Mouse (Mus musculus) adrenal gland, postnatal 36 days (tissue): ENCODE results near the gene Tnni3k. TPM values are rescaled to one million over a fixed set of nuclear protein-coding genes. Genes with fewer than 3 reads are reported as not detected.
A peak's percentile ranks its signal among the peaks of the same experiment; 100 is the strongest.

Experiments
- DNase-seq, 2 experiments: peaks; one replicate each; pipeline ENCODE4 v3.0.0; 2021; ENCODE audit warnings: mixed read lengths in 1 of 2
- long read RNA-seq, 2 experiments: library from polyadenylated mRNA; stranded (forward); transcript quantifications; one replicate each; pipeline ENCODE4 v2.0.0; 2021; ENCODE audit warnings: borderline sequencing depth in 2 of 2
- total RNA-seq, 2 experiments: library from RNA; stranded (reverse); gene quantifications; 2 replicates each; pipeline ENCODE4 v1.2.3; 2021

Tnni3k gene
- total RNA-seq, result not detected
- long read RNA-seq, experiment 1, result 0 reads
- long read RNA-seq, experiment 2, result 0 reads

DNA sequence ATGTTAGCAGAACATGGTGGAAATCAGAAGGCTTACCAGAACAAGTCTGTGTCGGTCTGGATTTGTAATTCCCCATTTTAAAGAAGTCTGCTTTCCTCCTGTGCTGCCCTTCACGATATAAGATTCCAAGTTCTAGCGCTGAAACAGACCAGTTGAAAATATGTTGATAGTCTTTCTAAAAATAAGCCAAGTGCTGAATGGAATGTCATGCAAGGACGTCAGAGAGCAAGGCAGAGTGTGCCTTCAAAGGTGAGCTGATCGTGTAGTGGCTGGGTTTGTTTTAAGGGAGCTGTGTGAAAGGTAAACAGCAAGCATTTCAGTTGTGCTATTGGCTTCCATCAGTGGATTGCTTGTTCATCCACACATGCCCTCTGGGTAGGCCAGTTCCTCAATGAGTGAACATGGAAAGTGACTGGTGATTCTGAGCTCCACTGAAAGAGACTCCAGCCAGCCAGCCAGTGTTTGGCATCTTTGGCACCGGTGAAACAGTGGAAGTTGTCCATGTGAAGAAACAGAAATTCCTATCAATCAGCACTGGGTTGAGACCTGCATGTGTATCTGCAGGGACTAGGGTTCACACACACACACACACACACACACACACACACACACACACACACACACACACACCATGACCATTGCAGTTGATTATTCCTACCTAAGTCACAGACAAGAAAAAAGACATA, at the start of gene Tnni3k:
Tnni3k (minus strand) TSS at position 177 of the 686 bp plus-strand sequence.
- no peak for DNase-seq

DNA sequence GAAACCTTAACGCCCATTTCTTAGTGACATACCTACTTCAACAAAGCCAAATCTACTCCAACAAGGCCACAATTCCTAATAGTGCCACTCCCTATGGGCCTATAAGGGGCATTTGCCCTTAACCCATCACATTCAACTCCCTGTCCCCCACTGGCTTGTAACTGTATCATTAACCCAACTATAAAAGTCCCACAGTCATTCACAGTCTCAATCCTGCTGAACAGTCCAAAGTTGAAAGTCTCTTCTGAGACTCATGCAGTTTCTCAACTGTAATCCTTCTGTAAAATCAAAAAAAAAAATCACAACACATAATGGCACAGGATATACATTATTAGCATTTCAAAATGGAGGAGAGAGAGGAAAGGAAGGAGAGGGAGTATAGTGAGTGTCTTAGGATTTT, 44.1 kb upstream of the Tnni3k start:
- DNase-seq, result no peak

DNA sequence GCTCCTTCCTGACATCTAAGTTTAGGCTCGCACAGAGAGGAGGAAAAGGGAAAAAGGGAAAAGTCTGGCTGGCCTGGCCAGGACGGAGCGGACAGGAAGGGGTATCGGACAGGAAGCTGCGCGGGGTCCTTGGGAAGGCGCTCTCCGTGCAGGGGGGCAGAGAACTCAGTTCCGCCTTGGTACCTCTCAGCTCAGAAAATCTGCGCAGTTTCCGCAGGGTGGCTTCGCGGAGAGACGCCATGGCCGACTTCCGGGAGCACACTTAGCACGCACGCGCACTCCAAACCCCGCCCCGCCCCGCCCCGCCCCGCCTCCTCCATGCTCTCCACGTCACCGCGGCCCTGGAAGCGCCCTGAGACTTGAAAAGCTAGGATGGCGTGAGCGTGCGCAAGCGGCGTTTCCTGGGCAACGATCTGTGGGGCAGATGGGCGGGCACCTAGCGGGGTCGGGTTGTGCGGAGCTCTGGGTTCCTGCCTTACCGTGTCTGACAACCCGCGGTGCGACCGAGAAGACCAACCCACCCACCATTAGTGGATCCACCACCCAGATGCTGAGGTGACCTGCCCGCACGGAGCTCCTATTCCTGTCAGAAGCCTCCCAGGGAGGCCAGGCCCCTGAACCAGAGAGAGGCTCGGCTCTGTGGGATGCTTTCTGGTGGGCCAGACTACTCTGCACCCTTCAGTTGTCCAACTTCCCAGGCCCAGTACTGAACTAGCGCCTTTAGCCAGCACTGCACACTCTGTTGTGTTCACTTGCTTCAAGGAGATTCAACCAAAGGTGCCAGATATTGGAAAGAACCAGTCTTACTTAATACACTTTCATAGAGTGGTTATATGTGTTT, 38.1 kb upstream of the Tnni3k start, which contains the start of the genes Fpgt and Lrriq3:
Fpgt (minus strand) TSS at position 288 of the 841 bp plus-strand sequence.
Lrriq3 (plus strand) TSS at position 319 of the 841 bp plus-strand sequence.
- peak; percentile 95 for DNase-seq

DNA sequence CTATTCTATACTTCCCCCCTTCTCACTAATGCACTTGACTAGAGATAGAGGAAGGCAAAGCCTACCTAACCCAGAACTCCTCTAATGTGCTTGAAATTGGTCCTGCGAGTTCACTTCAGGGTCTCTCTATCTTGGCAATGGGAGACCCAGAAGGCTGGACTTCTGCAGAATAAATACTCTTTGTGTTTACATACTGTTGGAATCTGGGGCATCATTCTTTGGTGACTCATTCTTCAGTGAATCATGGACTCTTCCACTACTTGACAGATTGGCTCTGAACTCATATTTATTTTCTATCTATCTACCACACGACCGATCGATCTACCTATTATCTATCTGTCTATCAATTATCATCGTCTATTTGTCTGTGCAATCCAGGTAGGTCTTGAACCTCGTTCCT, 36.9 kb upstream of the Tnni3k start:
- DNase-seq, result no peak

DNA sequence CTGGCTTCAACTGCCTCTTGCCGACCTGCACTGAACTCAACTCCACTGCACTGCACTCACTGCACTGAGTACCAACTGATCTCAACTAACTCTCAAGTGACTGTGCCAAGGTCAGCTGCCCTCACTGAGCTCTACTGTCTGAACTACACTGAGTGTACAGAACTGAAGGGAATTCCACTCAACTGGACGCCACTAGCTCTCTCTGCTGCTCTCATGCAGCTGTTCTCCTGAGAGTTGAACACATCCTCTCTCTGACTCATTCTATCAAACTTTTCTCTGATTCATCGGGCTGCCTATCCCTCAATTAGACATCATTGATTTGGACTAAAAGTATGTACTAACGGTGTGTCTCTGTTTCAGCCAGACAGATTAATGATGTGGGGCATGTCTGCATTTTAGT, 22.7 kb upstream of the Tnni3k start:
- DNase-seq, result no peak

DNA sequence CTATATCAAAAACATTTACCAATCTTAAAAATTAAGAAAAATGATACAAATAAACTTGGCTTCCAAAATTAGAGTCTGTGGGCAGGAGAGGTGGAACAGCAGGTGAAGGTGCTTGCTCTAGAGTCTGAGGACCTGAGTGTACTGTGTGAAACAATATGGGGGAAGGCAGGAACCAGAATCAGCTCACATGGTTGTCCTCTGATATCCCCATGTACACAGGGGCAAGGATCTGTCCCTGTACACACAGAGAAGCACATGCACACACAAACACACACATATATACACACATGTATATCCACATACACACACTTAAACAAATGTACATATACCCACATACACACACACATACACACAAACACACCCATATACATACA, 4.2 kb upstream of the Tnni3k start:
- no peak for DNase-seq

DNA sequence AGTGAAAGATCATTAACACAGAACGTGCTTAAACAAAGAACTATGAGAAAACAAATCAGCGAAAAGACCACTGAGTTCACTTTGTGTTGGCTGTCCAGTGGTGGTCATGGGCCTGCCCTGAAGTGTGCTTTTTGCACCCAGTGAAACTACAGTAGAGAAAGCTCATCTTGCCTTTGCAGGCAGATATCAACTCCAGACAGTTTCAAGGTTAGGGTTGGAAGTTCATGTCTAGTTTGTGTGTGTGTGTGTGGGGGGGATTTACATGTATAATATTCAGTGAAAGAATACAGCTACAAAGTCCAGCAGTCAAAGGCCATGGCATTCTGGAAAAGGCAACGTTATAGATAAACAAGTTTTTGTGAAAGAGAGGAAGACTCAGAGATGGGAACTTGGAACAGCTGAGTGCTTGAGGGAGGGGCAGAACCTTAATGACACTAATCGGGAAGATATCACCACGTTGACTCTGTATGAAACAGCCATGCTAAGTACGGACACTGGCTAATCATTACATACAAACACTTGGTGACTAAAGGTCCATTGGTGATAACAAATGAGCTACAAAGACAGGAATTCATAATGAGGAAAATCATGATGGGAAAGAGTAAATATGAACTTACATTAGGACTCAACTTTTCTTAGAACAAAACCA, 3.7 kb upstream of the Tnni3k start:
- no peak for DNase-seq

DNA sequence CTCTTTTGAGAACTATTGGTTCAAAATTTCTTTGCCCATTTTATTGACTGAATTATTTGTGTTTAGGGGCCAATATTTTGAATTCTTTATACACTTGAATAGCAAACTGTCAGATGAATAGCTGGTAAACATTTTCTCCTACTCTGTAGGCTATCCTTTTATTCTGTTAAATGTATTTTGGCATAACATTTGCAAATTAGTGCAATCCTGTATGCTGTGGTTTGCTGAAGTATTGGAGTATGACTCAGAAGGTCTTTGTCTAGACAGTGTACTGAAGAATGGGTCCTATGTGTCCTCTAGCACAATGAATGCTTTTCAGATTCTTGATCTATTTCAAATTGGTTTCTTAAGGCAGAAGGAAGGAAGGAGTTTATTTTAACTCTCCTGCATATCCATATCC, 2.4 kb upstream of the Tnni3k start:
- DNase-seq, result no peak

DNA sequence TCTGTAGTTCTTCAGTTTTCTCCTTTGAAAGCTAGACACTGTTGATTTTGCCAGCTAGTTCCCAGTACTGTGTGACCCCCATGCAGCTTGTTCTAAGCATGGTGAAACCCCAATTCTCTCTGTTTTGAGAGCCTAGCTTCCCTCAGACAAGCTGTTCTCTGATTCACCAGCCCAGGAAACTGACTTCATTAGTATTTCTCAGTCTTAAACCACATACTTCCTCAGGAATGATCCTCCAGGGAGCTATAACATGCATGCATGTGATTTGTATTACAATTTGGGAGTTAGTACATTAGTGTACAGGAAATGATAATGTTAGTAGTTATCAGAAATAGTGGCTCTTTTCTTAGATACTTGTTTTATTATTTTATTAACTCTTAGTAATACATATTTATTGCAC, 1.4 kb upstream of the Tnni3k start:
- DNase-seq, result no peak

DNA sequence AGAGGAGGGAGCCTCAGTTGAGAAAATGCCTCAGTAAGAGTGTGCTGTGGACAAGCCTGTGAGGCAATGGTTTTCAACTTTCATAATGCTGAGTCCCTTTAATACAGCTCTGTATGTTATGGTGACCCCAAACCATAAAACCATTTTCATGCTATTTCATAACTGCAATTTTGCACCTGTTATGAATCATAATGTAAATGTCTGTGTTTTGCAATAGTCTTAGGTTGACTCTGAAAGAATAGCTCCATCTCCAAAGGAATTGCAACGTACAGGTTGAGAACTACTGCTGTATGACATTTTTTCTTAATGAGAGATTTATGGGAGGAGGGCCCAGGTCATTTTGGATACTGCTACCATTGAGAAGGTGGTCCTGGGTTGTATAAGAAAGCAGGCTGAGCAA, 2.0 kb downstream of the Tnni3k start:
- no peak for DNase-seq

DNA sequence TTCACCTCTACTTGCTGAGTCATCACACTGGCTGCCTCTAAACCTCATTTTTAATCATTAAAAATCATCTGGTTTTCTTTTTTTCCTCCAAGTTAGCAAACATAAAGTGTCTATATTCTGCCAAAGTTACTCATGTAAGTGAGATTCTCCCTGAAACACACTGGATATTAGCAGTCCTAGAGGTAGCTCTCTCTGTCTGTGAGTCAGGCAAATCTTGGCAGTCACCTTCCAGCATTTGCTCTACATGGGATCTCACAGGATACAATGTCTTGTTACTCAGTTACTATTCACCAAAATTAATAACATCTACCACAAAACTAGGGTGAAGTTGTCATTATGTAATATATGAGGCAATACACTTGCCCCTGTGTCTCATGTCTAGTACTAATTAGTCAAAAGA, 3.2 kb downstream of the Tnni3k start:
- no peak for DNase-seq

DNA sequence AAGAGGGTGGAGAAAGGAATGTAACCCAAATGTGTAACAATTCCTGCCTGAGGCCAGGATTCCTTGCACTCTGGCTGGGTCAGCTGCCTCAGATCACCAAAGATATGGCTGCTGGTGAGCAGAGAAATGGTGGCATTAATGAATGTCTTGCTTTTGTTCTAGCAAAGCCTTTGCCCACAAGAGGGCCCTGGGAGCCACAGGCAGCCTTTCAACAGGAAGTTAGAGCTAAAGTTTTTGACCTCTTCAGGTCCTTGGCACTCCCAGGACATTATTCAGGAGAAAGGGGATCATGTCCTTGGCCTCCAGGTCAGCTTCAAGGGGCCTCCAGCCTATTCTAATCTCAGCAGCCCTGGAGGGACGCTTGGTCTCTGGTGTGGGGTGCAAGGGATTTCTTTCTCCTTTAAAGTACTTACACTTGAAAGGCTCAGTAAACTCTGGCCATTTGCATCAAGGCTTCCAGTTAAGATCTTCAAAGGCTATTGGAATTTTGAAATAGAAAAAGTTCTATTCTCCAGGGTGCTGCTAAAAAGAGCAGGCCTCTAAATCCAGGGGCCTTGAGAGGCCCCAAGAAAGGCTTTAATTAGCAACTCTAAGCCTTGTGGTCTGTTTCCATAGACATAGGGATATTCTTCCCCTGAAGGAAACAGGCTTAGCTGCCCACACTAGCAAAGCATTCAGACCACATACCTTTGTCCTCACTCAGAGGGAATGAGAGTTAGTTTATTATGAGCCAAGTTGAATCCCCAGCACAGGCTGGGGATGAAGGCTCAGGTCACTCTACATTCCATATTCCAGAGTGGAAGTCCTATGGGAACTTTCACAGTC, 16.0 kb downstream of the Tnni3k start:
- DNase-seq, result peak in 1 of 2 experiments; percentile 7

DNA sequence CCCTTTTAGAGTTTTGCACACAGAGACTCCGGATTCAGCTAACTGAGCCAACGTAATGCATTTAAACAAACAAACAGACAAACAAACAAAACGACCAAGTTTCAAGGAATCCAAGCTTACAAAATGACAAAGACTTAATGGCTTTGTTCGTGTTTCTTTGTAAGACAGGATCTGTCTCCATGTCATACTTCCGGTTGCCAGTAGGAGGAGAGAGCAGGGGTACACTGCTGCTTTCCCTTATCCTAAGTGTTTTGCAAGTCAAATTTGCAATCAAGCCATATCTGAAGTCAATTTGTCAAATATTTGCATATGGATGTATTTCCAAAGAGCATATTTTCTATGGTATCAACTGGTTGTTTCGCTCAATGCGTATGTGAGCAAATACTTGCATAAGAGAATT, 20.9 kb downstream of the Tnni3k start:
- no peak for DNase-seq

DNA sequence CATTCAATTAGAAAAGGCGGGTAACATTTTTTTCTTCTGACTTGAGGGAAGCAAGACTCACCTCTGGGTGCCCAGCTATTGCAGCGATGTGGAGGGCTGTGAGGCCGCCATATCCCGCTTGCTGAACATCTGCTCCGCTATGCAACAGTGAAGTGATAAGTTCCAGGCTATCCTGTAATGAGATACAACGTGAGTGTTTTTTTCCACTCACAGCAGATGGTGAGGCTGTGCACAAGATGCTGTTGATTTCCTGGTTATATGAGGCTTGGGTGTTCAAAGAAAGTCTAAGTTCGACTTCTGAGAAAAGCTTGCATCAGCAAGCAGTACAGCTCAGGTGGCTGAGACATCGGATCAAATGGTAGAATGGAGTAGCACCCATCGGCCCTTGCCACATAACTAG, 25.0 kb downstream of the Tnni3k start:
- no peak for DNase-seq

DNA sequence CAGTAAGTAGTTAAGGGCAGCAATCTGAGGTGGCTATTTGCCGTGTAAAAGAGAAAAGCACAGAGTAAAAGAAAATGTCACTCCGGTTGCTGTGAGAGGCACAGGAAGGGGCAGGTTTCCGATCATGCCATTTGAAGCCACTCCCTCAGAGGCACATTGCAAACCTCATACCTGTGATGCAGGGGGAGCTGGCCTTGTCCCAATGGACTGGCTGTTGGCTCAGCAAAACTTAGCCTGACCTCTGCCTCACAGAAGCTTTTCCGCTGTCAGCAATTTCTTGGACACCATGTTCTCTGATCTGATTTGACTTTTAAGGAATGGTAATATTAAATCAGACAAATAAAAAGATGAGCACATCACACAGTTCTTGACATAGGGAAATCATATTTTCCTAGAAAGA, 52.4 kb downstream of the Tnni3k start:
- peak; percentile 0 to 17 for DNase-seq

DNA sequence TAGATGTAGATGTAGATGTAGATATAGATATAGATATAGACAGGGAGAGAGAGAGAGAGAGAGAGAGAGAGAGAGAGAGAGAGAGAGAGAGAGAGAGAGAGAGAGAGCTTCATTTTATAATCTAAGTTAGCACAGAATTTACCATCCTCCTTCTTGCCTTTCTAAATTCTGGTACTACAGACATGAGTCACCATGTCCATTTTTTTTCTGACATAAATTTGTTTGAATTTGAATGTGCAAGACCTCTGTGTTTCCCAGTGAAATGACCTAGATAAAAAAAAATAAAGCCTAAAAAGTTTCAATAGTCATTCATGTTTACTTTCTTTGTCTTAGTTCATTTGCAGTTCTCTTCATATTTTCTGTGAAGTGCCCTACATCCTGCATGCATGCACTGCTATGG, 54.2 kb downstream of the Tnni3k start:
- no peak for DNase-seq

DNA sequence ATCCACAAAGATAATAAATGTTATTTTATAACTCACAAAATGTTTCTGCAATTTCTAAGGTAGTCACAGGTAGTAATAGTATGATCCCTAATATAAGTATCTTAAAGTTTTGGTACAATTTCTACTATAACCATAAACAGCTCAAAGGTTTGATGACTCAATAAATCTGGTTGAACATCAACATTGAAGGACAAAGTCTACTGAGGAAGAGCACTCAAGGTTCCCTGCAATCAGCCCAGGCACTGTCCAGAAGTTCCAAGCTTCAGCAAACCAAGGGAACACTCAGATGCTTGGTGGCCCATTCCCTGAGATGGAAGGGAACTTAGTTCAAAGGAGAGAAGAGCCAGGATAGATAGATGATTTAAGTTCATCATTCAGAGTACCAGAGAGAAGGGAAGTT, 62.5 kb downstream of the Tnni3k start:
- no peak for DNase-seq

DNA sequence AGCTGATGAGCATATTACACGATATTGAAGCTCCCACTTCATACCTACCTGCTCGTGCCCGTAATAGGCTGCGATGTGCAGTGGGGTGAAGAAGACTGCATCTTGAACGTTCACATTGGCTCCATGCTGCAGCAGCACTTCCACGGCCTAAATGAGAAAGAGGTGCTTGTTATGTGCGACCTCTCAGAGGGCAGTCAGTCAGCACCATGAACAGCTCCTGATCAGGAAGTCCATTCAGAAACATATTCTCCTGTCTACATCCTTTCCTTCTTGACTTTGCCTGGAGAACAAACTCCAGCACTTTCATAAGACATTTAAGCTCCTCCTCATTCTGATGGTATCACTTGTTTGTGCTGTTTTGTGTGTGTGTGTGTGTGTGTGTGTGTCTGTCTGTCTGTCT, 76.1 kb downstream of the Tnni3k start:
- peak; percentile 7 to 22 for DNase-seq

DNA sequence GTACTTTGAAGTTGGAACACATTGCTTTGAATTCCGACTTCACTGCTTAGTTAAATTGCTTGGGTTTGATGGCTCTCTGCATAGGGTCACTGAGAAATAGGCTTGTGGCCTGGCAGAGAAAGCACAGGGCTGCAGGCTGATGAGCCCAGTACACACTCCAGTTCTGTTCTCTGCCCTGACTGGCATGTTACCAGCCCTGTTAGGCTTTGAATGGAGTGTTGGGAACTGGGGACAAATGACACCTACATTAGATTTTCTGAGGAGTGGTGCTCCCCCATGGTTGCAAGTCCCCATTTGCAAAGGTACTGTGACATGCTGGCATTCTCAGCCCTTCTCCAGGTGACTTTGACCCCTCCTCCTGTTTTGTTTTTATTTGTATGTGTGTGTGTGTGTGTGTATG, 83.6 kb downstream of the Tnni3k start:
- DNase-seq, result no peak

DNA sequence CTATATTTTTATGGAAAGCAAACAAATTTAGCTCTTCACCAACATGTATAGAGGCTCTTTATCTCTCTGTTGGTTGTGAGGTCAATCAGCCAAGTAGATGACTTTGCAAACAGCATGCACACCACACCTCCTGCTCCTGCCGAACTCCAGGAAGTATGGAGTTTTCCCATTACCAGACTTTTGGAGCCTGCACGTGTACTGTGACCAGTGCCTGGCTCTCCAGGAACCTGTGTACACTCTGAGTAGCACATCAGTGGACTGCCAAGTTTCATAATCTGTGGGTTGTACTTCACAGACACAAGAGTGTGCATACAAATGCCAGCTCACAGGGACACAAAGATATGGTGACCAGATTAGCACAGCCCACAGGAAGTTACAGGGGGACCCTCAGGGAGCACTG, 84.2 kb downstream of the Tnni3k start:
- no peak for DNase-seq

DNA sequence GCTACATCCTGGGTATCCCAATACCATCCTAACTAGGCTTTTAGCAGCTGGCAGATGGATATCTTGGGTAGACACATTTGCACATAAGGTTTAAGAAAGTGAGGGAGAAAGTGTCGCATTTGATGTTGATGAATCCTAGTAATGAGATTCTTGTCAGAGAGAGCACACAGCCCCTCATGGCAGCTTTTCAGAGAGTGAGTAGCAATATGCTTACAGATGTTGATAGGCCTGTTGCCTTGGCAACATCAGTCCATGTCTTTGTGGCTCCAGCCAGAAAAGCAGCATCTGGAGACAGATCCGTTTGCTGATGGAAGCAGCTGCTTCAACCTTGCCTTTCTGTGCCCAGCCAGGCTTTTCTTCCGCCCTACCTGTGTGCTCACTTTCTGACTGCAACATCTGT, 93.9 kb downstream of the Tnni3k start:
- DNase-seq, result no peak

DNA sequence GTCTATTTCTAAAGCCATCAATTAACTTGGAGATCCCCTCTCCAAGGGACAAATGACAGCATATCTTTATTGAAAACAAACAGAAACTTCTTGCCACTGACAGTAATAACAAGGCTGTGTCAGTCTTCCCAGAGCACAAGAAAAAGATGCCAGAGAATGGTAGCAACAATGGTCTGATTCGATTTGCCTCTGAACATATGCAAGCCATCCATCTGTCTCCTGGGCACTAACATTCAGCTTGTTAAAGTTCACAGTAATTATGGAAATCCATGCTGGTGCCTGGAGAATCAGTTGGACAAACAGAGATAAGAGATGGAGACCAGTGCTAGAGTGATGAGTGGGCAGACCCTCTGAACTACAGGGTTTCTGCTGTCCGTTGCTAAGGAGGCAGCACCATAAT, 102.1 kb downstream of the Tnni3k start:
- no peak for DNase-seq
